Mouse (Mus musculus) heart, embryonic 10.5 days (tissue): ENCODE data around the gene Gm45717. TPM values are rescaled to one million over a fixed set of nuclear protein-coding genes. Genes with fewer than 3 reads are reported as not detected.
A peak's percentile ranks its signal among the peaks of the same experiment; 100 is the strongest.

Experiments
- DNase-seq: peaks from one replicate; pipeline ENCODE4 v3.0.0-alpha.2; 2017; ENCODE audit warnings: low spot score
- H3K27ac ChIP-seq: fragments of 300-500 bp; sonication (generic); 2 replicates; pipeline ENCODE4 v1.5.1; 2016; ENCODE audit warnings: mild to moderate bottlenecking
- H3K27me3 ChIP-seq: fragments of 300-500 bp; sonication (generic); 2 replicates; pipeline ENCODE4 v1.6.1; 2016; ENCODE audit warnings: mild to moderate bottlenecking; ENCODE audit not compliant: poor library complexity, insufficient read depth, severe bottlenecking
- H3K36me3 ChIP-seq: fragments of 300-500 bp; sonication (generic); 2 replicates; pipeline ENCODE4 v1.6.1; 2016; ENCODE audit warnings: mild to moderate bottlenecking, moderate library complexity
- H3K4me1 ChIP-seq: fragments of 300-500 bp; sonication (generic); 2 replicates; pipeline ENCODE4 v1.6.1; 2016; ENCODE audit warnings: mild to moderate bottlenecking
- H3K4me3 ChIP-seq: fragments of 300-500 bp; sonication (generic); 2 replicates; pipeline ENCODE4 v1.5.1; 2016; ENCODE audit warnings: mild to moderate bottlenecking, moderate library complexity
- H3K9me3 ChIP-seq: fragments of 300-500 bp; sonication (generic); 2 replicates; pipeline ENCODE4 v1.6.1; 2016; ENCODE audit warnings: mild to moderate bottlenecking, moderate library complexity
- WGBS: fragments of 180-500 bp; shearing (Covaris S2); methylation state at CpG from one replicate; pipeline ENCODE4 v1.1.7; 2016; 5-methylcytosine and 5-hydroxymethylcytosine counted together
- polyA plus RNA-seq: library from polyadenylated mRNA; unstranded; fragments of >200 nt; fragmentation: Nextera tagmentation; extraction: Ambion mirVana; gene quantifications from 2 replicates; pipeline ENCODE4 v1.2.1, GENCODE M21; 2016

Gene Gm45717
- polyA plus RNA-seq, 1 experiment from 2014 or later = not detected

DNA sequence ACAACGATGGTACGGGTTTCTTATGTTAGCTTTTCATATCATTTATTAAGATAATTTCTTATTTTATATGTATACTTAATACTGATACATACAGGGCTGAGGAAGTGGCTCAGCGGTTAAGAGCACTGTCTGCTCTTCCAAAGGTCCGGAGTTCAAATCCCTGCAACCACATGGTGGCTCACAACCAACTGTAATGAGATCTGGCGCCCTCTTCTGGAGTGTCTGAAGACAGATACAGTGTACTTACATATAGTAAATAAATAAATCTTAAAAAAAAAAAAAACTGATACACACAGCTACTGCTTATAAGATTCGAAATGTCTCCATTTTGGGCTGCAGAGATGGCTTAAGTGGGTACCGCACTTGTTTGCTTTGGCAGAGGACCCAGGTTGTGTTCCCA, 48.0 kb downstream of the Gm45717 start:
- Histone ChIP-seq H3K4me1 (peaks cover 15% of the 10 kb centered on the region; the same call in 1 of the 2 replicates), H3K27me3 (peaks cover 13% of the 10 kb centered on the region; the same call in 1 of the 2 replicates), H3K36me3 (no peaks in the 10 kb centered on the region), H3K4me3 (no peak overlapping the region), H3K9me3 (no peaks in the 10 kb centered on the region), H3K27ac (no peak overlapping the region)
- 81% methylated on average over 7 of the region's 7 CpGs for WGBS
- DNase-seq = no peak

DNA sequence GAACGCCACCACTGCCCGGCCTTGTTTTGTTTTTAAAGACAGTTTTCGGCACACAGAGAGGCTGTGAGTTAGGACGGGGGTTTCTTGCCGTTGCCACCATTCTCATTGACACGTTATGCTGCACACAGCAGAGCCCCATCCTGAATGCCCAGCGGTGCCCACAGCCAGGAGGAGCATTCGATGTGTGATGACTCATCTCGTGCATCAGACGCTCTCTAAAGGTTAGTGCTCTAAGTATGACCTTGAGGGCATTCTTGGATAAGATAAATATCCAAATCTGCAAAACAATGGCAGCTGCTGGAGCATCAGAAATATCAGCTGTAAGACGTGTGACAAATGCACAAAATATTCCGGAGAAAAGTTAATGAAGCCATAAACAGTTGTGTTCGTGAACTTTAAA, 48.6 kb downstream of the Gm45717 start:
- H3K36me3 ChIP-seq = no peaks in the 10 kb centered on the region
- no peak for DNase-seq
- peaks cover 13% of the 10 kb centered on the region; the same call in 1 of the 2 replicates for H3K27me3 ChIP-seq
- H3K9me3 ChIP-seq = no peaks in the 10 kb centered on the region
- peaks cover 15% of the 10 kb centered on the region; the same call in 1 of the 2 replicates for H3K4me1 ChIP-seq
- no peak overlapping the region for H3K4me3 ChIP-seq
- no peak overlapping the region for H3K27ac ChIP-seq
- WGBS = 76% methylated on average over 13 of the region's 13 CpGs

DNA sequence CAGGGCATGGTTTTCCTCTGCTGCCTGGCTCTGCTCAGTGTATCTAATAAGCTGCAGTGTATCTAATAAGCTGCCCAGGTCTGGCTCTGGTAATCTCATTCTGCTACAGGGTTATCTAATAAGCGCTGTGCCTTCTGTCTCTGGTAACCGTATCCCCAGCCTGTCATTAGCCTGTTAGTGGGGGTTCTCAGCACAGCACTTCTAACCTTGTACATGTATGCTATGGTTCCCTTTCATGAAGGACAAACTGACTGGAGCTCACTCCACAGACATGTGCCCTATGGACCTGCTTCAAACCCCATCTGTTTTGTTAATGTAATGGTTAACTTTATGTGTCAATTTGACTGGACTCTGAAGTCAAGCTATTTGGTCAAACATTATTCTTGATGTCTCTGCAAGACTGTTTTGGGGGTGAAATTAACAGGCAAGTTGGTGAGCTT, 50.1 kb downstream of the Gm45717 start:
- WGBS = 46% methylated on average over 2 of the region's 2 CpGs
- H3K27ac ChIP-seq = no peak overlapping the region
- no peak overlapping the region for H3K4me3 ChIP-seq

DNA sequence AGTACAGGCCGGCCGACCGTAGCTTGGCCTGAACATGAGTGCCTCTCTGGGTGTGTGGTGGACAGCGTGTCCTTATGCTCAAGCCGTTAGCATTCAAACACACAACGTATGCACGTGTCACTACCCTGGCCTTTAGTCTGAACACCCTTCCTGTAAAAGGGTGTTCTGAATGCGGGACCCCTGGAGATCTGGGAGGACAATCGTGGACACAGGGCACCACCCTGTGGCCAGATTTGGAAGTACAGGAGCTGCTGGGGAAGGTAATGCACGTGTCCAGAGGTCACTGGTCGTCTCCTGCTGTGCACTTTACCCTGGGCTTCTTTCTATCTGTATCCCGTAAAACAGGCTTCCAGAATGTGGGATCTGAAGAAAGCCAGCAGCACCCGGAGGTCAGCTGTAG, 52.5 kb downstream of the Gm45717 start:
- peaks cover 13% of the 10 kb centered on the region; the same call in 1 of the 2 replicates for H3K27me3 ChIP-seq
- WGBS = 24% methylated on average over 13 of the region's 13 CpGs
- 0 out of 2 replicates have a peak overlapping the region, but pooled peaks have one; percentile 10 for H3K27ac ChIP-seq
- DNase-seq = peak; percentile 87
- no peak overlapping the region for H3K4me3 ChIP-seq
- H3K4me1 ChIP-seq = peaks cover 26% of the 10 kb centered on the region; the same call in 1 of the 2 replicates
- H3K36me3 ChIP-seq = peaks cover 11% of the 10 kb centered on the region
- no peaks in the 10 kb centered on the region for H3K9me3 ChIP-seq

More for the DNA sequence above, 50.1 kb downstream of the Gm45717 start:
- H3K9me3 ChIP-seq = no peaks in the 10 kb centered on the region
- H3K36me3 ChIP-seq = no peaks in the 10 kb centered on the region
- DNase-seq = no peak
- peaks cover 13% of the 10 kb centered on the region; the same call in 1 of the 2 replicates for H3K27me3 ChIP-seq
- peaks cover 19% of the 10 kb centered on the region for H3K4me1 ChIP-seq

DNA sequence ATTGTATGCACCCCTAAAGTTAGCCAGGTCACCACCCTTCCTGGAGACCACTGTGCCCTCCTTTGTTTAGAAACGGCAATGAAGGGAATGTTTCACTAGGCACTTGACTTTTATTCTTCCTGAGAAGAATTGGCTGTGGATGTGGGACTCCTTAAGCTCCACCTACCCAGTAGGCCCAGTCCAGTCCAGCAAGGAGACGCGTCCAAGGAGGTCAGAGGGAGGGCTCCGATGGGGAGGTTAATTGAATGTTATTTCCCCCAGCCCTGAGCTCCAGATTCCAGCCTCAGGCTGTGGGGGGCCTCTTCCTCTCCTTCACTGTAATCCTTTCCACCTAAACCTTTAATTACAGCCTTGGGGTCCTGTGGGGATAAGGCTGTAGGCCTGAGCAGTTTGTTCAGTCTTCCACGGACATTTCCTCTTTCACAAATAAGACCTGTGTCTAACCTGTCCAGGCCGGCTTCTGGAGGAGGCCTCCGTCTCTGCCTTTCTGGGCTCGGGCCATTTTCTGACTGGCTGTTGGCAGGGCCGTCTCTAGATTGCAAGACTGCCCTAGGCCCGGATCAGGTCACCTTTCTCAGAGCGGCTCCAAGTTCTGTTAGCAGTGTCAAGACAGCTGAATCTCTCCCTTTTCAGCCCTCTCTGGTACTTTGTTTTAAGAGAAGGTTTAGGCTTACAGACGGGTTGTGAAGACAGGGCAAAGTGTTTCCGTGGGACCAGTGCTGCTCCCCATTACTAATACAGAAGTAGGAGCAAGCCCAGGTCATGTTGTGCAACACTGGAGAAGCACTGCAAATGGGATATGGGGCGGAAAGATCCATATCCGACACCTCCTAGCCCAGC, 53.5 kb downstream of the Gm45717 start:
- Histone ChIP-seq H3K9me3 (no peaks in the 10 kb centered on the region), H3K27me3 (peaks cover 13% of the 10 kb centered on the region; the same call in 1 of the 2 replicates), H3K27ac (no peak overlapping the region), H3K36me3 (peaks cover 20% of the 10 kb centered on the region), H3K4me1 (peaks cover 26% of the 10 kb centered on the region; the same call in 1 of the 2 replicates), H3K4me3 (no peak overlapping the region)
- 80% methylated on average over 15 of the region's 15 CpGs for WGBS
- no peak for DNase-seq

DNA sequence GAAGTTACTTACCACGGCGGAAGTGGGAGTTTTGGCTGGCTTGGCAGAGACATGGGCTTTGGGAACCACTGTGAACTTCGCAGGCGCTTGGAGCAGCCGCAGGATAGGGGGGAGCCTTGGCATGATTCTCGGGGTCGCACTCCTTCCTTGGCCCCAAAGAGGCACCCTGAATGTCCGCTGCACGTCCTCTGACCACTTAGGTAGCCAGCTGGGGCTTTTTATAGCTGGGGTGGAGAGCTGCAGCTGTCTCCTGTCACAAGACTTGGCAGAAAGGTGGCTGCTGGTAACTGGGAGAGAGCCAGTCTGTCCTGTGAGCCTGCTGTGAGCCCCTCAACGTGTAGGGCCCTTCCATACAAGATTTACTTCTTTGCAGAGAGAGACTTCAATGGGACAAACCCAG, 55.5 kb downstream of the Gm45717 start, which contains the start of gene Cox8b:
Gene Cox8b (minus strand): TSS at position 227 of the 400 bp plus-strand sequence.
- peaks cover 39% of the 10 kb centered on the region for H3K36me3 ChIP-seq
- peaks cover 26% of the 10 kb centered on the region; the same call in 1 of the 2 replicates for H3K4me1 ChIP-seq
- DNase-seq = no peak
- peak within 1 kb of the TSS; percentile 67; the same call in 1 of the 2 replicates for H3K27ac ChIP-seq
- H3K9me3 ChIP-seq = no peaks in the 10 kb centered on the region
- 67% methylated on average over 10 of the region's 10 CpGs for WGBS
- peaks cover 7% of the 10 kb centered on the region; the same call in 1 of the 2 replicates for H3K27me3 ChIP-seq
- H3K4me3 ChIP-seq = peak within 1 kb of the TSS; percentile 29

Other genes starting within 250 kb of the Gm45717 start
- not detected in 2 replicates for gene Cyp2e1, start 192.2 kb downstream of the Gm45717 start, polyA plus RNA-seq
- gene Syce1, start 168.1 kb downstream of the Gm45717 start, polyA plus RNA-seq = 0.16 and 0.49 TPM in 2 replicates
- 1.0 and 1.1 TPM in 2 replicates for gene Zfp941, start 133.8 kb downstream of the Gm45717 start, polyA plus RNA-seq
- 0.85 TPM in 1 of 2 replicates, not detected in the other for gene Urah, start 120.9 kb downstream of the Gm45717 start, polyA plus RNA-seq
- gene Scgb1c1, start 110.4 kb downstream of the Gm45717 start, polyA plus RNA-seq = not detected in 2 replicates
- not detected in 2 replicates for gene Odf3, start 108.1 kb downstream of the Gm45717 start, polyA plus RNA-seq
- not detected in 2 replicates for gene Gm45785, start 99.6 kb downstream of the Gm45717 start, polyA plus RNA-seq
- 47.3 and 58.8 TPM in 2 replicates for gene Ric8a, start 99.0 kb downstream of the Gm45717 start, polyA plus RNA-seq
- gene Bet1l, start 98.4 kb downstream of the Gm45717 start, polyA plus RNA-seq = 28.1 and 31.4 TPM in 2 replicates
- gene Psmd13, start 74.0 kb downstream of the Gm45717 start, polyA plus RNA-seq = 249 and 270 TPM in 2 replicates
- 31.5 and 40.1 TPM in 2 replicates for gene Sirt3, start 73.6 kb downstream of the Gm45717 start, polyA plus RNA-seq
- 13.6 and 46.8 TPM in 2 replicates for gene Cox8b, start 55.5 kb downstream of the Gm45717 start, polyA plus RNA-seq
- 0.14 TPM in 1 of 2 replicates, not detected in the other for gene Nlrp6, start 35.0 kb downstream of the Gm45717 start, polyA plus RNA-seq
- 13.7 and 16.1 TPM in 2 replicates for gene Pgghg, start 14.5 kb downstream of the Gm45717 start, polyA plus RNA-seq
- 1.8 and 2.3 TPM in 2 replicates for gene Ifitm5, start 5.6 kb downstream of the Gm45717 start, polyA plus RNA-seq
- 402 and 508 TPM in 2 replicates for gene Ifitm2, start 50 bp upstream of the Gm45717 start, polyA plus RNA-seq
- gene Ifitm1, start 11.3 kb upstream of the Gm45717 start, polyA plus RNA-seq = 3.6 and 12.5 TPM in 2 replicates
- 24.5 and 32.7 TPM in 2 replicates for gene Ifitm3, start 54.8 kb upstream of the Gm45717 start, polyA plus RNA-seq
- gene Ifitm6, start 62.0 kb upstream of the Gm45717 start, polyA plus RNA-seq = not detected in 2 replicates
- gene Gm17387, start 73.2 kb upstream of the Gm45717 start, polyA plus RNA-seq = not detected in 2 replicates
- gene B4galnt4, start 105.2 kb upstream of the Gm45717 start, polyA plus RNA-seq = 2.6 and 12.7 TPM in 2 replicates
- gene Pkp3, start 122.3 kb upstream of the Gm45717 start, polyA plus RNA-seq = 0.94 and 3.4 TPM in 2 replicates
- 3.0 and 5.7 TPM in 2 replicates for gene Sigirr, start 144.6 kb upstream of the Gm45717 start, polyA plus RNA-seq
- 0.42 and 0.97 TPM in 2 replicates for gene Ano9, start 161.9 kb upstream of the Gm45717 start, polyA plus RNA-seq
- gene Ptdss2, start 166.4 kb upstream of the Gm45717 start, polyA plus RNA-seq = 87.8 and 91.1 TPM in 2 replicates
- gene Rnh1, start 216.9 kb upstream of the Gm45717 start, polyA plus RNA-seq = 103 and 105 TPM in 2 replicates
- gene Hras, start 238.1 kb upstream of the Gm45717 start, polyA plus RNA-seq = 89.6 and 92.6 TPM in 2 replicates
- 3.3 and 6.7 TPM in 2 replicates for gene Lrrc56, start 238.2 kb upstream of the Gm45717 start, polyA plus RNA-seq